Mouse (Mus musculus) hindbrain, embryonic 12.5 days (tissue): ENCODE results near the gene Dlg4. TPM values are rescaled to one million over a fixed set of nuclear protein-coding genes. Genes with fewer than 3 reads are reported as not detected.
A peak's percentile ranks its signal among the peaks of the same experiment; 100 is the strongest.

Source experiments
- ATAC-seq: fragments of 200-750 bp; cut with Nextera tagmentation; 2 replicates; pipeline ENCODE4 v1.8.0; 2017; ENCODE audit warnings: moderate TSS enrichment; ENCODE audit not compliant: low FRiP score
- H3K27ac ChIP-seq: fragments of 300-500 bp; sonication (generic); 2 replicates; pipeline ENCODE4 v1.5.1; 2016; ENCODE audit warnings: mild to moderate bottlenecking
- H3K27me3 ChIP-seq: fragments of 300-500 bp; sonication (generic); 2 replicates; pipeline ENCODE4 v1.6.1; 2016; ENCODE audit warnings: mild to moderate bottlenecking
- H3K36me3 ChIP-seq: fragments of 300-500 bp; sonication (generic); 2 replicates; pipeline ENCODE4 v1.6.1; 2016; ENCODE audit warnings: mild to moderate bottlenecking
- H3K4me1 ChIP-seq: fragments of 300-500 bp; sonication (generic); 2 replicates; pipeline ENCODE4 v1.6.1; 2016
- H3K4me2 ChIP-seq: fragments of 300-500 bp; sonication (generic); replicated peaks from 2 replicates; pipeline ENCODE4 v1.6.1; 2016; ENCODE audit warnings: mild to moderate bottlenecking
- H3K4me3 ChIP-seq: fragments of 300-500 bp; sonication (generic); 2 replicates; pipeline ENCODE4 v1.5.1; 2016; ENCODE audit warnings: mild to moderate bottlenecking
- H3K9ac ChIP-seq: fragments of 300-500 bp; sonication (generic); 2 replicates; pipeline ENCODE4 v1.6.1; 2016; ENCODE audit warnings: mild to moderate bottlenecking, moderate library complexity
- H3K9me3 ChIP-seq: fragments of 300-500 bp; sonication (generic); replicated peaks from 2 replicates; pipeline ENCODE4 v1.6.1; 2016; ENCODE audit warnings: mild to moderate bottlenecking
- WGBS: fragments of 180-500 bp; shearing (Covaris S2); methylation state at CpG from one replicate; pipeline ENCODE4 v1.1.7; 2016; 5-methylcytosine and 5-hydroxymethylcytosine counted together
- polyA plus RNA-seq: library from polyadenylated mRNA; unstranded; fragments of >200 nt; fragmentation: Nextera tagmentation; extraction: Ambion mirVana; gene quantifications from 2 replicates; pipeline ENCODE4 v1.2.1, GENCODE M21; 2016

Dlg4 gene
- polyA plus RNA-seq, 1 experiment from 2014 or later, result 28.5 TPM

DNA sequence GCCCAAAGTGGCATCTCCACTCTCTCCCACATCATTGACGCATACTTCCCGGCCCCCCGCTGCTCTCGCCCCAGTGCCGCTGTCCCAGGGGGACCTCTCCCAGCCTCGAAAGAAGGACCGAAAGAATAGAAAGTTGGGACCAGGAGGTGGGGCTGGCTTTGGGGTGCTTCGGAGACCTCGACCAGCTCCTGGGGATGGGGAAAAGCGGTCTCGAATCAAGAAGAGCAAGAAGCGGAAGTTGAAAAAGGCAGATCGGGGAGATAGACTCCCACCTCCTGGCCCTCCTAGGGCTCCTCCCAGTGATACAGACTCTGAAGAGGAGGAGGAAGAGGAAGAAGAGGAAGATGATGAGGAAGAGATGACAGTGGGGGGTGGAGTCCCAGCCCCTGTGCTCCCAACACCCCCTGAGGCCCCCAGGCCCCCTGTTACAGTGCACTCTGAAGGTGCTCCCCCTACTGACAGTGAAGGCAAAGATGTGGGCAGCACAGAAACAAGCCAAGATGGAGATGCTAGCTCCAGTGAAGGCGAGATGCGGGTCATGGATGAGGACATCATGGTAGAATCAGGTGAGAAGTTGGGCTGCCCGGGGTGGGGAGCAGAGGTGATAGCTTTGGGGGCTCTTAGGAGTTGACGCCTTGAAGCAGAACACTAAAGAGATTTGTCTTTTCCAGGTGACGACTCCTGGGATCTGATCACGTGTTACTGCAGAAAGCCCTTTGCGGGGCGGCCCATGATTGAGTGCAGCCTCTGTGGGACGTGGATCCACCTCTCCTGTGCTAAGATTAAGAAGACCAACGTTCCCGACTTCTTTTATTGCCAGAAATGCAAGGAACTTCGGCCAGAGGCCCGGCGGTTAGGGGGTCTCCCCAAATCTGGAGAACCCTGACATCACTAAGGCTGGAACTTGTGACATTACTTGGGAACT is 17.9 kb upstream of the Dlg4 start:
- Histone ChIP-seq H3K36me3 (peaks cover 31% of the 10 kb centered on the region), H3K27me3 (no peaks in the 10 kb centered on the region), H3K27ac (no peak overlapping the region), H3K4me1 (peaks cover 47% of the 10 kb centered on the region), H3K4me2 (no peak overlapping the region), H3K4me3 (no peak overlapping the region), H3K9ac (peak overlapping the region; percentile 18; the same call in 1 of the 2 replicates), H3K9me3 (no peaks in the 10 kb centered on the region)
- no peak for ATAC-seq
- 94% methylated on average over 27 of the region's 27 CpGs for WGBS

DNA sequence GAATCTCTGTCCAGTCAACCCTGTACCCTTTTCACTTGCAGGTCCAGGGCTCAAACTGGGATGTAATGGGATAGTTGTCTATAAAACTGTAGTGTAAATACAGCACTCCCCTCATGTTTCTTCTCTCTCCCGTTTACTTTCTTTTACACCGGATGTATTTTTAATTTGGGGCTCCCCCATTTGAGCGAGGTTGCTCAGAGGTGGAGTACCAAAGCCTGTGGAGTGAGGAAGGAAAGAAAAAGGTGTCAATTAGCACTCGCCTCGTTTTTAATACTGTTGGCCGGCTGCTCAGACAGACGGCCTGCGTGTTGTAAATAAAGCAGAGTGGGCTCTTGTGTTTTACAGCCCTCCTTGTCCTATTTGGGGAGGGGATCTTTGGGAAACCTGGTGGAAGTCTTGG is 17.1 kb upstream of the Dlg4 start:
- Histone ChIP-seq H3K4me3 (peak overlapping the region; percentile 82; the same call in 1 of the 2 replicates), H3K4me2 (peak overlapping the region; percentile 70; the same call in 1 of the 2 replicates), H3K27me3 (no peaks in the 10 kb centered on the region), H3K9ac (no peak overlapping the region), H3K36me3 (peaks cover 25% of the 10 kb centered on the region), H3K4me1 (peaks cover 47% of the 10 kb centered on the region), H3K27ac (peak overlapping the region; percentile 98; the same call in 1 of the 2 replicates), H3K9me3 (no peaks in the 10 kb centered on the region)
- WGBS, result 90% methylated on average over 8 of the region's 8 CpGs
- ATAC-seq, result no peak

GRCm38 (mm10) chr11:70000396-70000898 is 16.3 kb upstream of the Dlg4 start, which contains the start of gene Dvl2:
Gene Dvl2, plus strand, starts transcription at chr11:70000595.
- Histone ChIP-seq H3K36me3 (peaks cover 32% of the 10 kb centered on the region), H3K4me1 (peaks cover 44% of the 10 kb centered on the region), H3K4me2 (peak within 1 kb of the TSS; percentile 70), H3K27me3 (no peaks in the 10 kb centered on the region), H3K9me3 (no peaks in the 10 kb centered on the region), H3K4me3 (peak within 1 kb of the TSS; percentile 82), H3K27ac (peak within 1 kb of the TSS; percentile 98), H3K9ac (peak within 1 kb of the TSS; percentile 79)
- WGBS, result under 1% methylated on average over 47 of the region's 48 CpGs
- peak; percentile 65 for ATAC-seq

DNA sequence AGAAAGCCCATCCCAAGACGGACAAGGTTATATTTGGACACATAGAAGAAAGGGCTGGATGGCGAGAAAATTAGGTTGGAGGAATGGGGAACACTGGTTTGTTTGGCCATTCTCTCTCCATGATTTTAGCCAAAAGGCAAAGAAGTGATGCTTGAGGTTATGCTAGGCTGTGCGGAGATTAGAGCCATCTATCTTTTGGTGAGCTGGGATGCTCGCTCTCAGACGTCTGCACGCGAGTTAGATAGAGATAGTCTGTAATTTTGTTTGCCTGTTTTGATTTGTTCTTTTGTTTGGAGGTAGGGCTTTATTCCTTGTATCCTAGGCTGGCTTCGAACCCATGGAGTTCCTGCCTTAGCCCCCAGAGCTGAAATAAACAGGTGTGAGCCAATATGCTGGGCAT is 15.6 kb upstream of the Dlg4 start:
- Histone ChIP-seq H3K27ac (peak overlapping the region; percentile 98), H3K27me3 (no peaks in the 10 kb centered on the region), H3K4me2 (peak overlapping the region; percentile 70), H3K9ac (peak overlapping the region; percentile 79), H3K4me3 (peak overlapping the region; percentile 82), H3K4me1 (peaks cover 44% of the 10 kb centered on the region), H3K36me3 (peaks cover 39% of the 10 kb centered on the region), H3K9me3 (no peaks in the 10 kb centered on the region)
- no peak for ATAC-seq
- 16% methylated on average over 8 of the region's 8 CpGs for WGBS

- peaks cover 46% of the 10 kb centered on the region for H3K36me3 ChIP-seq
- ATAC-seq, result no peak
- H3K4me3 ChIP-seq, result peak overlapping the region; percentile 82
These were observed 14.9 kb upstream of the Dlg4 start for GRCm38 (mm10) chr11:70001865-70002264.

GRCm38 (mm10) chr11:70002471-70002870 is 14.3 kb upstream of the Dlg4 start:
- peak overlapping the region; percentile 82; the same call in 1 of the 2 replicates for H3K4me3 ChIP-seq
- H3K27me3 ChIP-seq, result no peaks in the 10 kb centered on the region
- H3K27ac ChIP-seq, result no peak overlapping the region
- H3K4me2 ChIP-seq, result peak overlapping the region; percentile 70
- WGBS, result 91% methylated on average over 2 of the region's 2 CpGs
- H3K4me1 ChIP-seq, result peaks cover 41% of the 10 kb centered on the region
- H3K36me3 ChIP-seq, result peaks cover 52% of the 10 kb centered on the region
- peak overlapping the region; percentile 25; the same call in 1 of the 2 replicates for H3K9ac ChIP-seq
- ATAC-seq, result no peak
- H3K9me3 ChIP-seq, result no peaks in the 10 kb centered on the region

More at GRCm38 (mm10) chr11:70001865-70002264, 14.9 kb upstream of the Dlg4 start:
- peaks cover 44% of the 10 kb centered on the region for H3K4me1 ChIP-seq
- no peaks in the 10 kb centered on the region for H3K9me3 ChIP-seq
- H3K27me3 ChIP-seq, result no peaks in the 10 kb centered on the region
- H3K27ac ChIP-seq, result no peak overlapping the region
- H3K9ac ChIP-seq, result 0 out of 2 replicates have a peak overlapping the region, but pooled peaks have one; percentile 25
- H3K4me2 ChIP-seq, result peak overlapping the region; percentile 70

GRCm38 (mm10) chr11:70005521-70005920 is 11.2 kb upstream of the Dlg4 start:
- H3K4me1 ChIP-seq, result peaks cover 31% of the 10 kb centered on the region
- no peak overlapping the region for H3K4me2 ChIP-seq
- H3K27ac ChIP-seq, result no peak overlapping the region
- H3K9me3 ChIP-seq, result no peaks in the 10 kb centered on the region
- H3K4me3 ChIP-seq, result no peak overlapping the region
- ATAC-seq, result 0 out of 2 replicates have a peak, but pooled peaks have one; percentile 23
- H3K9ac ChIP-seq, result no peak overlapping the region
- no peaks in the 10 kb centered on the region for H3K27me3 ChIP-seq
- WGBS, result 37% methylated on average over 5 of the region's 5 CpGs
- peaks cover 61% of the 10 kb centered on the region for H3K36me3 ChIP-seq

DNA sequence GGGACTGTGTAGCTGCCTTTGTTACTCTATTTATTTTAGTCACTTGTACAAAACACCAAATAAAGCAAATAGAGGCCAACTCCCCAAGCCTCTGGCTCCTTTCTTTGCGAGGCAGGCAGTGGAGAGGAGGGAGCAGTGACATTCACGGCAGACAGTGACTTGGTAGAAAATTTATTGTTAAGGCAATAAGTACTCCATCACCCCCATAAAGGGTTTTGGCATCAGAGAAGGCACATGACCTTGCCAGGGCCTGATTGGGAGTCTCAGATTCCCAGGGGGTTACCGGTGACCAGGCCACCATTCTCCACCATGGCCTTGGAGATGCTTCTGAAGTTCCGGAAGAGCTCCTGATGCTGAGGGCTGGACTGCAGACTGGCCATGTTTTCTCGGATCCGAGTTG is 6.7 kb upstream of the Dlg4 start:
- 89% methylated on average over 6 of the region's 6 CpGs for WGBS
- H3K4me1 ChIP-seq, result peaks cover 13% of the 10 kb centered on the region
- H3K9me3 ChIP-seq, result no peaks in the 10 kb centered on the region
- ATAC-seq, result no peak
- peaks cover 86% of the 10 kb centered on the region for H3K36me3 ChIP-seq
- H3K27ac ChIP-seq, result no peak overlapping the region
- H3K27me3 ChIP-seq, result no peaks in the 10 kb centered on the region
- H3K4me2 ChIP-seq, result no peak overlapping the region
- no peak overlapping the region for H3K4me3 ChIP-seq
- H3K9ac ChIP-seq, result no peak overlapping the region

DNA sequence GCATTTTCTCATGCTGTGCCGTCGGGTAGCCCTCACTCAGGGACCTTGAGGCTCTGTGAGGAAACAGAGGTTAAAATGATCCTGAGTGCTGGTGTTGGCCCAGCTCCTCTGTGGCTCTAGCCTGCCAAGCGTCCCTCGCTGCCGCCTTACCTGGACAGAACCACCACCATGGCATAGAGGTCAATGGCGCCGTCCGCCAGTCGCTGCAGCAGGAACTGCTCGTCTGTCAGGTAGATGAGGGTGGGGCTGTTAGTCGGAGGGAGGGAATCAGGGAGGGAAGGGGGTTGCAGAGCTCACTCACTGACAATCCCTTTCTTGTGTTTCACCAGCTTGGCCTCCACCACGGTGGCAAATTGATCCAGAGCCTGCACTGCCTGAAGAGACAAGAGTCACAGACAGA is 6.2 kb upstream of the Dlg4 start:
- Histone ChIP-seq H3K36me3 (peaks cover 81% of the 10 kb centered on the region), H3K4me3 (no peak overlapping the region), H3K27me3 (no peaks in the 10 kb centered on the region), H3K9ac (no peak overlapping the region), H3K9me3 (no peaks in the 10 kb centered on the region), H3K4me2 (no peak overlapping the region), H3K27ac (no peak overlapping the region), H3K4me1 (peaks cover 14% of the 10 kb centered on the region)
- ATAC-seq, result no peak
- 84% methylated on average over 12 of the region's 12 CpGs for WGBS

DNA sequence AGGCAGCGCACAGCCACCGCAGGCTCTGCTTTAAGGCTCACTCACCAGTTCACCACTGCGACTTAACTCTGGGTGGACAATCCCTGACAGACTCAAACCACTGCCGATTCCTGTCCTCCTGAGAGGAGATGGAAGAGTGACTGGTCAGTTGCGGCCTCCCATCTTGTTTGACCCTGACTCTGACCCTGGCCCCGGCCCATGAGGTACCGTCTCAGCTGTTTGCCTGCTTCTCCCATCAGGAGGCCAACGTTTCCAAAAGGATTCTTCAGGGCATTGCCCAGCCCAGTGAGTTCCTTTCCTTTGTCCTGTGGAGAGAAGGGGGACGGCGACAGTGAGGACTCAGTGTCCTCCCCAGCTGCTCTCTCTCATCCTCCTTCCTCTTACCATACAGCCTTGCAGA is 5.8 kb upstream of the Dlg4 start:
- no peak overlapping the region for H3K9ac ChIP-seq
- no peak overlapping the region for H3K27ac ChIP-seq
- no peak overlapping the region for H3K4me2 ChIP-seq
- H3K9me3 ChIP-seq, result no peaks in the 10 kb centered on the region
- no peak for ATAC-seq
- H3K4me1 ChIP-seq, result peaks cover 15% of the 10 kb centered on the region
- no peaks in the 10 kb centered on the region for H3K27me3 ChIP-seq
- H3K36me3 ChIP-seq, result peaks cover 76% of the 10 kb centered on the region
- WGBS, result 66% methylated on average over 10 of the region's 10 CpGs
- no peak overlapping the region for H3K4me3 ChIP-seq

- Histone ChIP-seq H3K4me1 (peaks cover 28% of the 10 kb centered on the region), H3K9ac (no peak overlapping the region)
These were observed 3.8 kb upstream of the Dlg4 start for GRCm38 (mm10) chr11:70012931-70013330.

DNA sequence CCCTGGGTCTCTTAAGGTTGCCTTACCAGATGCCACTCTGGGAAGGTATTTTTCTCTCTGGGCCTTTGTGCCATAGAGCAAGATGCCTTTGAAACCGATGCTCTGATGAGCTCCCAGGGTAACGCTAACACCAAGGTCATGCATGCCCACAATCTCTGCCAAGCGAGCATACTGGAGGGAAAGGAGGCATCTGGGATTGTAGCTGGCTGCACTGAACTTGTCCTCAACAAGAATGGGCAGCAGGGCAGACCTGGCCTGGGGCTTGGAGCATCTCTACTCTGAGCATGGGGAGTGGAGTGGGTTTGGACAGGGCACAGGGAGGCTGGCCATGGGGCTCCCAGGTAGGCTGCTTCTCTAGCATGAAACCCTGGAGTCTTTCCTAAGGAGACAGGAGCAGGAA is 3.3 kb upstream of the Dlg4 start:
- Histone ChIP-seq H3K4me2 (no peak overlapping the region), H3K9me3 (no peaks in the 10 kb centered on the region), H3K4me3 (no peak overlapping the region), H3K27ac (no peak overlapping the region), H3K27me3 (no peaks in the 10 kb centered on the region), H3K36me3 (peaks cover 52% of the 10 kb centered on the region), H3K9ac (no peak overlapping the region), H3K4me1 (peaks cover 30% of the 10 kb centered on the region)
- no peak for ATAC-seq
- 87% methylated on average over 3 of the region's 3 CpGs for WGBS

More at GRCm38 (mm10) chr11:70012931-70013330, 3.8 kb upstream of the Dlg4 start:
- no peaks in the 10 kb centered on the region for H3K27me3 ChIP-seq
- H3K9me3 ChIP-seq, result no peaks in the 10 kb centered on the region
- WGBS, result 87% methylated on average over 9 of the region's 9 CpGs
- no peak overlapping the region for H3K4me2 ChIP-seq
- ATAC-seq, result no peak
- peaks cover 57% of the 10 kb centered on the region for H3K36me3 ChIP-seq
- H3K27ac ChIP-seq, result no peak overlapping the region
- H3K4me3 ChIP-seq, result no peak overlapping the region
